Mouse (Mus musculus) right cerebral cortex, postnatal 25 days (tissue): ENCODE measurements around the gene Gm5737.

ENCODE experiments used
- DNase-seq: peaks from one replicate; pipeline ENCODE4 v3.0.0; 2022

The Gm5737 gene

DNA sequence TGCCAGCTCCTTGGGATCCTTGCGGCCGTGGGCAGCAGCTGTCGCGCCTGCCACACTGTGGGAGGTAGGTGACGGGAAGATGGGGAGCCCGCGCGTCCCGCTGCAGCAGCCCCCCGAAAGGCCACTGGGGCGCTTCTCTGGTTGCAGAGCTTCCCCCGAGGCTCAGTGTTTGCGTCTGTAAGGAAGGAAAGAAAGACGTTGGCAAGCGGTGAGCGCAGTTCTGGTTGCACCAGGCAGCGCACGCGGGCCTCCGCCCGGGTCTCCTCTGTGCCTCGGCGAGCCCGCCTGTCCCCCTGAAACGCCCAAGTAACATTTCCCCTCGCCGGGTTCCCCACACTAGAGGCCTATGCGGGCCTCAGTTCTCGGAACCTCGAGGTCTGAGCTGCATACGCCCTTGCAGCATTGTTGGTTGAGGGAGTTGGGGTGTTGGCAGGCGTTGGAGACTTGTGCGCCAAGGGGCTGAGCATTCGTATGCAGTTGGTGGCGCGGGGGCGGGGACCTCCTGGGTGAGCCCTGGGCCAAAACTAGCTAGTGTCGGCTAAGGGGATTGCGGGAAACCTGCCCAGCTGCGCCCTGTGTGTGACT is 31.0 kb downstream of the Gm5737 start:
- DNase-seq: peak; percentile 85

DNA sequence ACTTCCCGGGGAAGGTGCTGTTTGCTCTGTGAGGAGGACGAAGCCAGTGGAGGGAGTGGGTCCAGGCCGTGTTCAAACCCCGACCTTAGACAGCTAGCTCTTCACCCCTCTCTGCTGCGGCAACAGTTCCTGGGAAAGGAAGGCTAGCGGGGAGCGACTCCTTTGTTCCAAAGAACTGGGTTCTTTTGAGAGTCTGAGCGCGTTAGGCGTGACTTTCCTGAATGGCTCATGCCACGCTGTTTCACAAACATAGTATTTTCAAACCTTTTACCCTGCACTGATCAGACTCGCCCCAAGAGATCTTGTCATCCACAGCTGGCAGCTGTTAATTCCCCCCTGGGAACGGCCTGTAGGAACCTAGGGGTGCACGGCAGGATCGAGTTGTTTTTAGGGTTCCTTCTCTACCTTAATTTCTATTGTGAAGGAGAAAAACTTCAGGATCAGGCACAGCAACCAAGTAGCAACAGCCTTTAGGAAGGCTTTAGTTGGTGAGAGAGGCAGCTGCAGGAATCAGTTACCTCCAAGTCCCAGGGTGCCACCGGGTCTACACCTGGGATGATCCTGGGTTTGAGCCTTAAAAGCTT is 31.8 kb downstream of the Gm5737 start:
- no peak for DNase-seq

DNA sequence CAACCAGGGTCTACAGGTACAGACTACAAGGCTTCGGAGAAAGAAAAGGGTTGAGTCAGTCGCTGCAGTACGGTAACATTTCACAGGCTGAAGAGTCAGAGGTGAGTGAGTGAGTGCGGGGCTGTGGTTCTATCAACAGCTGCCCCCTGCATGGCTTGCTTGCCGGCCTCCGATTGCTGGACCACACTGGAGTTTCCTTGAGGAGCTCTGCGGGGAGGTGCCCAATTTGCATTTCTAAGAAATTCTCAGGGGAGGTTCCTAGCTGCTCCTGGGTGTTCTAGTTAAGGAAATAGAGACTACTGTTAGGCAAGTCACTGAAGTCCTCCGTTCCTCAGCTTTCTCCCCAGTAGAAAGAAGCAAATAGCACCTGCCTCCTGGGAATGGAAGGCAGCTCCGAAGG is 32.5 kb downstream of the Gm5737 start:
- DNase-seq: no peak

DNA sequence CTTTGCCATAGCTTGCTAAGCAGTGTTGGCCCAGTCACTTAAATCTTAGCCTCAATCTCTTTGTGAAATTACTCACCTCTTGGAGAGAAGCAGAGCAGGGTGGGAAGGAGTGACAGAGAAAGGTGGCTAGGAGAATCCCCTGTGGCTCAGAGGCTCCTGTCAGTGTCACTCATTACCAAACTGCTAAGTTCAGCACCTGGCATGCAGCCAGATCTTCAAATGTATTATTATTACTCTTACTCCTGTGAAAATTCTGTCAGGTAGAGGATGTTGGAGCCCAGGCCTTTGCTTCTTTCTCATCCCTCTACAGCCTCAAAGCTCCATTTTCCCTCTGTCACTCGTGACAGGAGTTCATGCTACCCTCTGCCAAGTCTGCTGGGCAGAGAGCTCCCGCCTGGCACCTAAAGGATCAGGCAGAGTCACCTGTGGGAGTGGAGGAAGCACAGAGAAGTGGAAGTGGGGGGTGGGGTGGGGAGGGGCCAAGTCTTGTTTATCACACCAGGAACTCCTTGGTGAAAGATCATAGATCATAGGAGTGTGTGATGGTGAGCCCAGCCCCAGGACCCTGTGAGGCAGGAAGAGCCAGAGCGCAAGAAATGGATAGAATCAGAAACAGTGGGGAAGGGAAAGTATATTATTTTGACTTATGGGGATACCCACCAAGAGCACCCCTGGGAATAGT is 36.8 kb downstream of the Gm5737 start:
- no peak for DNase-seq

DNA sequence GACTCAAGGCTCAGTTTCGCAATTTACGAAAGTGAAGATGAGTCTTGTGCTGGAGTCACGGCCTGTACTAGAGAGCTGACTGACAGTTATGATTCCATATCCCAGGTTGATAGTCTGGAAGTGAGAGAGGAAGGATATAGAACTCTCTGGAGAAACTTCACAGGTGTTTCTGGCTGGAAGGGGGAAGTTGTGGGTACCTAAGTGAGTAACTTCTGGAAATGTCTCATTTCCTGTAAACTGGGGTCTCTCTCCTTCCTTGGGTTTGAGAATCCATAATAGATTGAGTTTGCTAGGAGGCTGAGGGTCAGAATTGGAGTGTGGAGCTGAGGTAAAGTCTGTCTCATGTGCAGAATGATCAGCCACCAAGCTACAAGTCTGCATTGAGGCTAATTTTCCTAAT is 38.0 kb downstream of the Gm5737 start:
- no peak for DNase-seq

DNA sequence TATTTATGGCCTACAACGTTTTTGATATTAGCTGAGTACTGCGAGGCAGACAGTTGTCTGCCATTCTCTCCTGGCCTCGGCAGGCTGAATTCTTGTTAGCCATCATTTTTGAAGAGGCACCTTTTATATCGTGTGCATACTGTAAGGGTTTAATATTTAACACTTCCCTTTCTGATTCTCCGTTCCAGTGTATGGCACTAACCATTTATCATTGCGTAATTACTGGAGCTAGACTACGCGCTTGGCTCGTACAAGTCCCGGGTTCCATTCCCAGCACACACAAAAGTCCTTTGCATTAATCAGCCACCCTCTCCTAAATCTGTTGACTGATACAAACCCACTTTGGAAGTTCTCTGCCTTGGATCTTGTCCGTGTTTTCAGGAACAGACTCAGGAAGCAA is 47.7 kb downstream of the Gm5737 start:
- DNase-seq: no peak

DNA sequence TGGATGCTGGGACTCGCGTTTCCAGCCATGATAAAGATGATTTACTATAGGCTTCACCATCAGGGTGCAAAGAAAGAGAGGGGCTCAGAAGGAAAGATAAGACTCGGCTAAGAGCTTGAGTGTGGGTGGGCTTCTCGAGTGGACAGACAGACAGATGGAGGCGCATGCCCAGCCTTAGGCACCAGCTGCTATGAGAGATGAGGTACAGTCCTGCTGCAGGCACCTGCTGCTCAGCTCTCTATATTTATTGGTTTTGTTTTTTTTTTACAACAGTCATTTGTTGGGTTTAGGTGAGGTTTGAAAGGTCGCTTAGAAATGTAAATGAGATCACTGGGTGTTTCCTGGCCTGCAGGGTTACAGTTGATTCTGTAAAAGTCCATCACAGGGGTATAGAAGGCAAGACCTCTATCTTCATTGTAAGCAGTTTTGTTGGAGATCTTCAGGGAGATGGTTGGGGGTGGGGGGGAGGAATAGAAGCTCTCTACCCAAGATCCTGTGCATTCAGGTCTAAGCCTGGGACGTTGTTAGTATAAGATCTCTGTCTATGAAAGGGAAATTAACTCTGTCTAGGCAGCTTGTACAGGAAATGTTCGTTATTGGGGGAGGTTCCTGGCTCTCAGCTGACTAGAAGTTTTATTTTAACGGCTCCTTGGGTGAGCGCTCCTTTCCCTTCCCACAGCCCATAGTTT is 48.8 kb downstream of the Gm5737 start:
- no peak for DNase-seq

DNA sequence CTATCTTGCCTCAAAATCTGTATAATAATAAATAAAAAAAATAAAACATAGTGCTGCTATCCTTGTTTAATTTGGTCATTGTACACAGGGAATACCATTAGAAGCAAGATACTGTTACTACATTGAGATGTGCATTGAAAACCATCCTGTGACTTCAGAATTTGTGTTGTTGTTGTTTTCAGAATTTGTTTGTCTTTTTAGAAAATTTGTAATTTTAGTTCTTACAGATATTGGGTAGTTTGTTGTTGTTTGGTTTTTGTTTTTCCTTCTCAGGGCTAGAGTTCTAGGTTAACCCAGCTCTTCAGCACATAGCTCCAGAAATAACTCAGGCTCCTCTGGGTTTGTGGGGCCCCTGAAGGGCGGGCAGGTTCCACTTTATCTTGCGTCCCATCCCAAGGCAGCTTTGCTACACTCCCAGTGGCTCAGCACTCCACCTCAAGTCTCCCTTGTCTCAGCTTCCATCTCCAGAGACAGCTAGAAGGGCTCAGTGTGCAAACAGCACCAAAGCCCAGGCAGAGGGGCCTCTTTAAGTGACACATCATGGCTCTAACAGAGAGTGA is 49.4 kb downstream of the Gm5737 start:
- DNase-seq: no peak

DNA sequence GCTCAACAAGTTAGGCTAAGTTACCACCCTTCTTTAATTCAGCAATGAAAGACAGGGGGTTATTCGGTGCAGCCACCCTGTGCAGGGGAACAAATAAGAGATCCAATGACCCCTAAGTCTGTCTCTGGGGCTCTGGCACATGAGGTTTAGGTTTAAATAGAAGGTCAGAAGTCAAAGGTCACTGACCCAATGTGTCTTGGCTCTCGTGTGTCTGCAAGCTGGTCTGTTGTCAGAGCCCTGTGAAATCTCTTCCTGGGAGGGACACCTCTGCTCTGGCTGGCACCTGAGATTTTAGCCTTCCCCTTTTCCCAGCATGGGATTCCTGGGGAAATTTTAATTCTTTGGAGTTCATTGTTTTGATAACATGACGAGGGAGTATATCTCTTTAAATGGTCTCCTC is 50.0 kb downstream of the Gm5737 start:
- DNase-seq: no peak

DNA sequence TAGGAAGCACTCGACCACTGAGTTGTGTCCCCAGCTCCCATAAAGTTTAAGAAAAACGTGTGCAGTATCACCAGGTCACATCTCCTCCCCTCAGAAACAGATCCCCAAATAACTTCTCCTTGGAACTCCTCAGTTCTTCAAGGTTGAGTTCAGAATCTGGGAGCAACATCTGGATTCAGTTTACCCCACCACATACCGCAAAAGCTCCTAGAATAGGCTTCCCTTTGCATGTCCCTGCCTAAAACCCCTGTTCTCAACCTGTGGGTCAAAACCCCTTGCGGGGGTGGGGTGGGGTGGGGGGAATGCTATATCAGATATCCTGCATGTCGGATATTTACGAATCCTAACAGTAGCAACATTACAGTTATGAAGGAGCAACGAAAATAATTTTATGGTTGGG is 50.5 kb downstream of the Gm5737 start:
- DNase-seq: no peak

DNA sequence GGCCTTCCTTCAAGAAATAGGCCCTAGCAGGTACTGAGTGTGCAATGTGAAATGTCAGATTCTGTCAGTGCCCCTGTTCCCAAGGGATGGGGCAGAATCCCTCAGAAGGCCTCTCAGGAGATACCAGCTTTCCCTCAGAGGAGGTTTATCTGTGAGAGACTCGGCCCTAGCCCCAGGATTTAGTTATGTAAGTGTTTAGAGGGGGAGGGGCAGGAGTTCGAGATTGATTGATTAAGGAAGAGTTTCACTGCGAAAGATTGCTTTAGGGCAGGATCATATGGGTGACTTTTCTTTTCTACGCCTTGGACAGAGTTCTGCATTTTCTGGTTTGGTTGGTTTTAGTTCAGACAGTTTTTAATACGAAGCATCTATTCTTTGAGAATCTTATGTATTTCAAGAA is 51.3 kb downstream of the Gm5737 start:
- DNase-seq: no peak

DNA sequence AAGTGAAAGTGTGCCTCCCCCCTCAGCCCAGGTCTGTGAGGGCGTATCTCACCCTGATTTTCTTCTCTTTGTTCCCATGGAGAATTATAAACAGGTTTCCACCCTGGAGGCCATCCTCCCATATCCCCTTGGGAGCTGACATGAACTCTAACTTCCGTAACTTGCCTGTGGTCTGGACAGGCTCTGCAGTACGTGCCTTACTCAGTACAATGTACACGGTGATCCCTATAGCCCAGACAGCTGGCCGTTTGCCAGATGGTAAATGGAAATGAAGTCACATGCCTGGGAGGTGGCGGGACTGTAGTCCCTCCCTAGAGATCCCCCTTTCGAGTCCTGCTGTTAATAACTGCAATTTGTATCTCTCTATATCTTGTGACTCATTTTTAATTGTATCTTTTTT is 52.9 kb downstream of the Gm5737 start:
- DNase-seq: no peak

DNA sequence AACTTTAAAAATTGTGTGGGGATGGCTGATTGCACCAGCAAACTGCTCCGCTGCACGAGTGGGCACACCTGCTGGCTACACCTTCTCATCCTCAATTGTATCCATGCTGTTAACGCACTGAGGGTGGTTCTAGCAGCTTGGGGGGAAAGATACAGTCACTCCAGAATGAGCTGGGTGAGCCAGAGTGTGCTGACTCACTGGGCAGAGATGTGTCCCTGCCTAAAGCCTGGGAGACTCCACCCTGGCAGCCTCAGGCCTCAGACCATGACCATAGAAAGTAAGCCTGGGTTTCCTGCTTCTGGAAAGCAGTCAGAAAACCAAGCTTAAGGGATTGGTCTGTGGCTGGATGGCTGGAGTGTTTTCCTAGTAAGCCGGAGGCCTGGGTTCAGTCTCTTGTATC is 53.7 kb downstream of the Gm5737 start:
- DNase-seq: no peak

DNA sequence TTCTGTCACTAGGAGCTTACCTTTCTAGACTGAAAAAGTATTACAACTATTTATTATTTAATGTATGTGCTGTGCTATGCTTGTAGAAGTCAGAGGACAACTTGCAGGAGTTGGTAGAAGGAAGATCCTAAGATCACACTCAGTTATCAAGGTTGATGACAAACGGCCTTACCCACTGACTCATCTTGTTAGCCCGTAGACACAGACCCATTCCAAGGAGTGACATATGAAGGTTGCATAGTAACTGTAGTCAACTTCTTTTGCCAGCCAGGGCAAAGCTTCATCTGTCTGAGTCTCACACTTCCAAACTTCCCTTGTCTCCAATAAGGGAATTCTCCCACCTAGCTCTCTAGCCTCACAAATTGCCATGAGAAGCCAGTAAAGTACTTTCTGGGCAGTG is 54.5 kb downstream of the Gm5737 start:
- no peak for DNase-seq

DNA sequence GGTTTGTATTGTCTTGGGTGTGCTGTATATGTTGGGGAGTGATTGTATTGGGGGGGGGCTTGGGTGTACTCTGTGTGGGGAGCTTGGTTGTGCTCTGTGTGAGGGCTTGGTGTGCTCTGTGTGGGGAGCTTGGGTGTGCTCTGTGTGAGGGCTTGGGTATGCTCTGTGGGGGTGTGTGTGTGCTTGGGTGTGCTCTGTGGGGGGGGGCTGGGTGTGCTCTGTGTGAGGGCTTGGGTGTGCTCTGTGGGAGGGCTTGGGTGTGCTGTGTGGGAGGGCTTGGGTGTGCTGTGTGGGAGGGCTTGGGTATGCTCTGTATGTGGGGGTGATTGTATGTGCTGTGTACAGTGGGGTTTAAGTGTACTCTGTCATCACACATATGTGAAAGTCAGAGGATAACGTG is 55.6 kb downstream of the Gm5737 start:
- DNase-seq: no peak

DNA sequence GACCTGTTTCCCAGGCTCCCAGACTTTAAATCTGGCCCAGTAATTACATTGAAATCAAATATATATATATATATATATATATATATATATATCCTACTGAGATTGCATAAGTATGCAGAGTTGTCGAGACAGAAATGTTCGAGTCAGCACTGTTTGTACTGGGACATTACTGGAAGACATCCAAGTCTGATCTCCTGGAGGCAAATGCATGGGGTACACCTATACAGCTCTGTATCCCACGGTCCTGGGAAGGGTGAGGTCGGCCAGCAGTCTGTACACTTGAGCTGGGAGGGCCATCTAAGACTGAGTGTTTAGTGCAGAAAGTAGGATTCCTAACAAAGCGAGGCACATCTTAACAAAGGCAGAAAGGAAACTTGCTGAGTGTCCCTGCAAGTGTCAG is 57.7 kb downstream of the Gm5737 start:
- DNase-seq: no peak

DNA sequence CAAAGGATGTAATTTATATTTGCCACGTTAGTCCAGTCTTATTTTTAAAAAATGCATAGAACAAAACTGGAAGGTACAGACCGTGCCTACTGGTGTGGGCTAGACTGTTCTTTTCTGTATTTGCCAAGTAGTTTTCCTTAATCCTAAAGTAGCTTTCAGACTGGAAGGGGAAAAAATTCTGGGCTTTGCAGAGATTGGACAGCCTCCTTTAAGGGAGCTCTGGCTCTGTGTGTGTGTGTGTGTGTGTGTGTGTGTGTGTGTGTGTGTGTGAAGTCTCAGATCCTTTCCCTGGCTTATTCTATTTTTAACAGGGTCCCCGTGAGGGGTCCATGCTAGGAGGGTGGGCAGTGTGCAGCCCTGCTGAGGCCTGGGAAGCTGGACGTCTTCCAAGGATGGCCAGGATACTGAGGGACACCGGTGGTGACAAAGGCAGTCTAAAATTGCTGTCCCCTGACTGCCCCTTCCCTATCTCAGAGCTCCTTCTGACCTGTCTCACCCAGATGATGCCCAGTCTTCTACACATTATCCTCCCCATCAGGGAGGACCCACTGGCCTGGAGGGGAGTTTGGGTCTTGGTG is 58.4 kb downstream of the Gm5737 start:
- DNase-seq: no peak

DNA sequence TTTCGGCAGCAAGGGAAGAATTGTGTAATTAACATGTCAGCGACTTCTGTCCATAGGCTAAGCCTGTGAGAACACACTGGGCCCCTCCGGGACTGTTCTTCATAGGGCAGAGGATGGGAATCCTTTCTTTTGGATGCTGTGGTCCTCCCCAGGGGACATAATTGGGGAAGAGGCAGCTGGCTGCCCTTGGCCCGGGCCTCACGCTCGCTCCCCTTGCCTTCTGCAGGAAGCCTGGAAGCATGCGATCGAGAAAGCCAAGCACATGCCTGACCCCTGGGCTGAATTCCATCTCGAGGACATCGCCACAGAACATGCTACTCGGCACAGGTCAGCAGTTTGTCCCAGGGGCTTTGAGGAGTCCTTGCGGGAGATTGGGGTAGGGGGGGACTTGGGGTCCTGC is 60.9 kb downstream of the Gm5737 start:
- no peak for DNase-seq

DNA sequence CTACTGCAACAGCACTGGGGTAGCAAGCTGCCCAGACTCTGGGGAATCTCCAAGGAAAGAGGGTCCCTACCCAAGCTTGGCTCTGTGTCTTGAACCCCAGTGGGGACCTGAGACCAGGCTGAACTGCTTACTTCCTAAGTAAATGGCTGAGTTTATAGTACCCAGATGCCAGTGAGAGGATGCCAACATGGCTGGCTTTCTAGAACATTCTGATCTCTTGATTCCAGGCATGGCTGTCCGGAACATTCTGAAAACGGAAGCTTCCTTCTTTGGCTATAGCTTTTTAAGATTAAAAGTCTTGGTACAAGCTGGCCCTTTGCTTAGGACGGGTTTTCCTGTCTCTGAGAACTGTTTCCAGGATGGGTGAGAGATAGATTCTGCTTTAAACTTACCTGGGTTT is 61.9 kb downstream of the Gm5737 start:
- no peak for DNase-seq

DNA sequence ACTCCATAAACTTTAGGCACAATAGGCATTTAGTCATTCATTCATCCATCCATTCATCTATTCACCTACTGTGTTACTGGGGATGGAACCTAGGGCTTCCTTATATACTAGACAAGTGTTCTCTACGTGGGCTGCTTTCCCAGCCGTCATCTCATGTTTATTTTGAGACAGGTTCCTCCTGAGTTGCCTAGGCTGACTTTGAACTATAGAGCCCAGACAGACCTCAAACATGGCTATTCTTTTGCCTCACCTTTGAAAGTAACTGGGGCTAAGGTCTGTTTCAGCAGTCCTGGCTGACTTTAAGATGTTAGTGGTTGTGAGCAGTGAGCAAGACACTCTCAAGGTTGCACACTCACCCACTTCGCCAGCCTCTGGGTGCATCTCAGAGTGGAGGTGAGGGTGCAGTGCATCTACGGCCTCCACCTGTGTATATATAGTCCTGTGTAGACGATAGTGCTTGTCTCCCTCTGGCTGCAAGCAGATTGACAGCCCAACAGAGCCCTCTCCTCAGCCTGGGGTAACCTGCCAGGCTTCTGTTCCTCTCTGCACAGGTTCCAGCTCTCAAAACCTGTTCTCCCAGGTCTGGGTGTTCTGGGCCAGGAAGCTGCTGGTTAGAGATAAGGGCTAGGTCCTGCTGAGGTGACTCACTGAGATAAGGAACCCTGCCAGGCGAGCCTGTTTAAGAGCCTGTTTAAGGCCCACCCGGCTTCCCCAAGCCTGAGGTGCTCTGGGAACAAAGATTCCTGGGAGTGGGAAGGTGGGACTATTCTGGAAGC is 62.8 kb downstream of the Gm5737 start:
- DNase-seq: no peak

DNA sequence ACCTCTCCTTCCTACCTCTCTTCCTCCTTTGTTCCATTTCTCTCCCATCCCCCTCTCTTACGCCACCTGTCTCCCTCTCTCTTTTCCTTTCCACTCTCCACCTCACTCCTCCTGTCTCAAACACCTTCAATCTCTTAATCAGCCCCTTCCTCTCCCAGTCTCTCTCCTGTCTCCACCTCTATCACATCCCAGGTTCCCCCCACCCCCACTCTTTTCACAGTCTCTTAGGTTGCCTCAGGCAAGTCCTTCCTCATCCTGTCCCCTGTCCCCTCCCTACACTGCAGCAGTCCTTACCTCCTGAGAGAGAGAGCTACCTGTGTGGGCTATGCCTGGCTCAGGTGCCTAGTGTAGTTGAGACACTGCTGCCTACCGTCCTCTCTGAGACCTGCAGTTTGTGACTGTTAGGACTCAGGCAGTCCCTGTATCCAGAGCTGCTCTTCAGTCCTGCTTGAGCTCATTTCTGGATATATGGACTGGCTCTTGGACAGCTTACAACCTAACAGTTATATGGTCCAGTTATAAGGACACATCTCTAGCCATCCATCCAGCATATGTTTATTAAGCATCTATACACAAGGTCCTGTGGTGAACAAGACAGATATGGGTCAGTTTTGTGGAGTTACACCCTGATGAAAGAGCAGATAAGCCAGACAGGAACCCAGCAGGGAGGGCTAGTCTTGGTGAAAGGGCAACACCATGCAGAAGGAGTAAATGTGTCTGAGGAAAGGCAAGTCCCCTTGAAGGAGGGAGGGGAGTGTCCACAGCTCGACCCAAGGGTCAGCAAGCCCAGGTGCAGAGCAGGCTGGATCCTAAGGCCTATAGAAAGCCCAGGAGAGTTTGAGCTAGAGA is 63.6 kb downstream of the Gm5737 start:
- no peak for DNase-seq

DNA sequence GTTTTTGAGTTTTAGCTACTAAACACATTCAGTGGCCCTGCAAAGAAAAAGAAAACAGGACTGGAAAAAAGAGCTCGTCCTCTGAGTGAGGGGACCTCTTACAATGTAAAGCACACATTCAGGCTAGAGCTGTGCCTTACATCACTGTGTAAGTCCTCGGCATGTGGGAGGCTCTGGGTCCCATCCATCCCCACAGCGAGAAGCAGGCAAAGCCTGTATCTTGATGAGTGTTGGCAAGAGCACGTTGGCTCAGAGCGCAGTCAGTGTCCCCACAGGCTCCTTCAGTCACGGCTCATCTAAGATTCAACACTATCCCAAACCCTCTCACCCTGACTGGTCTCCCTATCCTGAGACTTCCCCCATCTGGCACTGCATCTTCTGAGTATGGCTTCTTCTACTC is 66.1 kb downstream of the Gm5737 start:
- DNase-seq: peak; percentile 34
